Mouse (Mus musculus) midbrain, postnatal 0 days (tissue): ENCODE results near the gene Zfp846. TPM values are rescaled to one million over a fixed set of nuclear protein-coding genes. Genes with fewer than 3 reads are reported as not detected.

ENCODE experiments used
- ATAC-seq: fragments of 200-750 bp; cut with Nextera tagmentation; 2 replicates; pipeline ENCODE4 v1.8.0; 2017; ENCODE audit warnings: moderate number of reproducible peaks, mild to moderate bottlenecking, moderate TSS enrichment, moderate library complexity; ENCODE audit not compliant: low FRiP score
- DNase-seq: peaks from one replicate; pipeline ENCODE4 v3.0.0-alpha.2; 2015; ENCODE audit warnings: low spot score
- H3K27ac ChIP-seq: fragments of 300-500 bp; sonication (generic); 2 replicates; pipeline ENCODE4 v1.5.1; 2014; ENCODE audit warnings: low read depth, mild to moderate bottlenecking, low read length, mixed read lengths
- H3K27me3 ChIP-seq: fragments of 300-500 bp; sonication (generic); 2 replicates; pipeline ENCODE4 v1.6.1; 2014; ENCODE audit warnings: low read length, control low read depth, mixed read lengths; ENCODE audit not compliant: insufficient read depth
- H3K36me3 ChIP-seq: fragments of 300-500 bp; sonication (generic); 2 replicates; pipeline ENCODE4 v1.6.1; 2014; ENCODE audit warnings: low read length, control low read depth, mixed read lengths; ENCODE audit not compliant: insufficient read depth
- H3K4me1 ChIP-seq: fragments of 300-500 bp; sonication (generic); 2 replicates; pipeline ENCODE4 v1.6.1; 2014; ENCODE audit warnings: mild to moderate bottlenecking, control low read depth, antibody characterized with exemption, low read length, mixed read lengths; ENCODE audit not compliant: insufficient read depth
- H3K4me2 ChIP-seq: fragments of 300-500 bp; sonication (generic); 2 replicates; pipeline ENCODE4 v1.6.1; 2014; ENCODE audit warnings: low read depth, mild to moderate bottlenecking, low read length, mixed read lengths; ENCODE audit not compliant: poor library complexity, severe bottlenecking
- H3K4me3 ChIP-seq: fragments of 300-500 bp; sonication (generic); 2 replicates; pipeline ENCODE4 v1.5.1; 2014; ENCODE audit warnings: low read depth, mild to moderate bottlenecking, low read length, moderate library complexity
- H3K9ac ChIP-seq: fragments of 300-500 bp; sonication (generic); replicated peaks from 2 replicates; pipeline ENCODE4 v1.6.1; 2014; ENCODE audit warnings: mild to moderate bottlenecking, low read length, moderate library complexity, mixed read lengths; ENCODE audit not compliant: poor library complexity, severe bottlenecking
- H3K9me3 ChIP-seq: fragments of 300-500 bp; sonication (generic); 2 replicates; pipeline ENCODE4 v1.6.1; 2016; ENCODE audit warnings: low read length, control low read depth
- CTCF ChIP-seq: IDR thresholded peaks from 2 replicates; pipeline ENCODE4 v1.5.1; 2016; ENCODE audit warnings: antibody characterized with exemption, mild to moderate bottlenecking
- WGBS: fragments of 180-500 bp; shearing (Covaris S2); extraction: QIAGEN DNeasy Blood & Tissue Kit; methylation state at CpG from one replicate; pipeline ENCODE4 v1.1.7; 2014; 5-methylcytosine and 5-hydroxymethylcytosine counted together
- polyA plus RNA-seq: library from polyadenylated mRNA; unstranded; fragments of >200 nt; fragmentation: Nextera tagmentation; extraction: Ambion mirVana; gene quantifications from 2 replicates; pipeline ENCODE4 v1.2.1, GENCODE M21; 2015
- total RNA-seq: library from RNA; depleted of rRNA; stranded (reverse); fragments of >200 nt; gene quantifications from 2 replicates; pipeline ENCODE4 v1.2.3, GENCODE M21; 2014

Gene Zfp846
- total and polyA plus RNA-seq, 2 experiments from 2014 or later: 21.3 to 47.5 TPM

GRCm38 (mm10) chr9:20641501-20641900 is 60.4 kb downstream of the Zfp846 start:
- Histone ChIP-seq H3K4me1 (peaks cover 9% of the 10 kb centered on the region; the same call in 1 of the 2 replicates), H3K9me3 (no peaks in the 10 kb centered on the region), H3K4me2 (peak overlapping the region; percentile 97), H3K9ac (peak overlapping the region; percentile 74), H3K4me3 (peak overlapping the region; percentile 64), H3K36me3 (peaks cover 23% of the 10 kb centered on the region), H3K27me3 (no peaks in the 10 kb centered on the region), H3K27ac (peak overlapping the region; percentile 72)
- WGBS: 29% methylated on average over 6 of the region's 6 CpGs
- DNase-seq: no peak
- ATAC-seq: no peak
- TF ChIP-seq CTCF: no peak

GRCm38 (mm10) chr9:20642101-20642895 is 61.2 kb downstream of the Zfp846 start, which contains the start of gene Ubl5:
Gene Ubl5, plus strand, starts transcription at chr9:20642878.
- Histone ChIP-seq H3K4me1 (peaks cover 9% of the 10 kb centered on the region; the same call in 1 of the 2 replicates), H3K27me3 (no peaks in the 10 kb centered on the region), H3K9ac (peak within 1 kb of the TSS; percentile 74), H3K27ac (peak within 1 kb of the TSS; percentile 83), H3K36me3 (peaks cover 21% of the 10 kb centered on the region), H3K4me2 (peak within 1 kb of the TSS; percentile 97), H3K4me3 (peak within 1 kb of the TSS; percentile 64), H3K9me3 (no peaks in the 10 kb centered on the region)
- ATAC-seq (peak; percentile 91), DNase-seq (peak; percentile 97)
- WGBS: under 1% methylated on average over 51 of the region's 51 CpGs
- peak; percentile 17; the same call in 1 of the 2 replicates for TF ChIP-seq CTCF

- peak overlapping the region; percentile 74 for H3K9ac ChIP-seq
- H3K36me3 ChIP-seq: peaks cover 19% of the 10 kb centered on the region
- H3K4me1 ChIP-seq: peaks cover 9% of the 10 kb centered on the region; the same call in 1 of the 2 replicates
- peak; percentile 38; the same call in 1 of the 2 replicates for TF ChIP-seq CTCF
- ATAC-seq (peak; percentile 74), DNase-seq (peak; percentile 93)
- H3K4me3 ChIP-seq: peak overlapping the region; percentile 64
- H3K9me3 ChIP-seq: no peaks in the 10 kb centered on the region
- peak overlapping the region; percentile 97 for H3K4me2 ChIP-seq
- peak overlapping the region; percentile 80 for H3K27ac ChIP-seq
- H3K27me3 ChIP-seq: no peaks in the 10 kb centered on the region
- WGBS: under 1% methylated on average over 30 of the region's 30 CpGs
Measured at GRCm38 (mm10) chr9:20642896-20643466, 61.9 kb downstream of the Zfp846 start.

GRCm38 (mm10) chr9:20643781-20644180 is 62.7 kb downstream of the Zfp846 start:
- ATAC-seq: no peak
- Histone ChIP-seq H3K9me3 (no peaks in the 10 kb centered on the region), H3K4me3 (peak overlapping the region; percentile 64), H3K9ac (peak overlapping the region; percentile 74), H3K4me1 (peaks cover 9% of the 10 kb centered on the region; the same call in 1 of the 2 replicates), H3K27me3 (no peaks in the 10 kb centered on the region), H3K4me2 (peak overlapping the region; percentile 97), H3K27ac (peak overlapping the region; percentile 83), H3K36me3 (peaks cover 17% of the 10 kb centered on the region)
- 8% methylated on average over 13 of the region's 13 CpGs for WGBS
- TF ChIP-seq CTCF: no peak
- DNase-seq: no peak

GRCm38 (mm10) chr9:20644360-20645081 is 63.4 kb downstream of the Zfp846 start, which contains the start of gene Fbxl12:
Gene Fbxl12, minus strand, starts transcription at chr9:20644767.
- ATAC-seq (peak; percentile 45; the same call in 1 of the 2 replicates), DNase-seq (peak; percentile 90)
- peak within 1 kb of the TSS; percentile 97 for H3K4me2 ChIP-seq
- H3K4me1 ChIP-seq: peaks cover 9% of the 10 kb centered on the region; the same call in 1 of the 2 replicates
- H3K27me3 ChIP-seq: no peaks in the 10 kb centered on the region
- H3K27ac ChIP-seq: peak within 1 kb of the TSS; percentile 83
- no peaks in the 10 kb centered on the region for H3K9me3 ChIP-seq
- H3K4me3 ChIP-seq: peak within 1 kb of the TSS; percentile 64
- no peak for TF ChIP-seq CTCF
- H3K9ac ChIP-seq: peak within 1 kb of the TSS; percentile 74
- WGBS: under 1% methylated on average over 43 of the region's 43 CpGs
- H3K36me3 ChIP-seq: peaks cover 19% of the 10 kb centered on the region
